Mouse (Mus musculus) CH12.LX (cell line): ENCODE results near the gene Slc25a17. TPM values are rescaled to one million over a fixed set of nuclear protein-coding genes. Genes with fewer than 3 reads are reported as not detected.

Experiments
- DNase-seq: peaks from one replicate; pipeline ENCODE4 v3.0.0-alpha.2; 2013; ENCODE audit errors: extremely low read depth
- H3K27ac ChIP-seq: 2 replicates; pipeline ENCODE4 v1.5.1; 2012; ENCODE audit warnings: low read depth, mild to moderate bottlenecking, control low read depth, moderate library complexity; ENCODE audit not compliant: insufficient read depth
- H3K27me3 ChIP-seq: replicated peaks from 2 replicates; pipeline ENCODE3; 2012; ENCODE audit warnings: inconsistent platforms
- H3K36me3 ChIP-seq, 2 experiments: replicated peaks in 1 of 2; 2 replicates each; pipeline versions ENCODE3 to v1.6.1; 2012; ENCODE audit warnings: inconsistent platforms in 1 of 2, low read length in 1 of 2, mild to moderate bottlenecking in 1 of 2, mixed read lengths in 1 of 2, moderate library complexity in 1 of 2; ENCODE audit not compliant: control insufficient read depth in 1 of 2, insufficient read depth in 1 of 2
- H3K4me1 ChIP-seq, 2 experiments: 2 replicates each; pipeline ENCODE4 v1.6.1; 2012; ENCODE audit warnings: inconsistent platforms in 1 of 2, moderate library complexity in 1 of 2; ENCODE audit not compliant: insufficient read depth in 2 of 2, control insufficient read depth in 1 of 2
- H3K4me2 ChIP-seq: 2 replicates; pipeline ENCODE4 v1.6.1; 2012; ENCODE audit warnings: low read depth, mild to moderate bottlenecking, control low read depth; ENCODE audit not compliant: poor library complexity, insufficient read depth, severe bottlenecking
- H3K4me3 ChIP-seq, 3 experiments: fragments of 150-350 bp in 1 of 3; sonication (generic) in 1 of 3; replicated peaks in 1 of 3; 2 replicates each; pipeline versions ENCODE3 to v1.5.1; 2011 to 2012; ENCODE audit warnings: low read depth in 2 of 3, low read length in 2 of 3, mild to moderate bottlenecking in 2 of 3, moderate library complexity in 2 of 3, control low read depth in 1 of 3, improper control_type of control experiment in 1 of 3, inconsistent platforms in 1 of 3, mixed read lengths in 1 of 3; ENCODE audit not compliant: poor library complexity in 1 of 3
- H3K79me2 ChIP-seq: replicated peaks from 2 replicates; pipeline ENCODE4 v1.6.1; 2012; ENCODE audit warnings: mild to moderate bottlenecking, moderate library complexity; ENCODE audit not compliant: control insufficient read depth, poor library complexity, insufficient read depth, severe bottlenecking; ENCODE audit errors: extremely low read depth
- H3K9ac ChIP-seq: 2 replicates; pipeline ENCODE4 v1.6.1; 2012; ENCODE audit warnings: low read depth, mild to moderate bottlenecking, control low read depth, moderate library complexity; ENCODE audit not compliant: insufficient read depth
- H3K9me3 ChIP-seq: replicated peaks from 2 replicates; pipeline ENCODE3; 2012; ENCODE audit warnings: low read length, inconsistent platforms, mixed read lengths
- ELF1 ChIP-seq: IDR thresholded peaks from 2 replicates; pipeline ENCODE4 v1.6.1; 2014; ENCODE audit warnings: low read depth, mild to moderate bottlenecking, inconsistent platforms, low read length, improper control_type of control experiment
- EP300 ChIP-seq: IDR thresholded peaks from 2 replicates; pipeline ENCODE4 v1.6.1; 2011; ENCODE audit warnings: low read length, improper control_type of control experiment
- ETS1 ChIP-seq: conservative IDR thresholded peaks from 2 replicates; pipeline ENCODE4 v1.6.1; 2012; ENCODE audit warnings: low read depth, mild to moderate bottlenecking, inconsistent platforms, low read length, improper control_type of control experiment, moderate library complexity
- GABPA ChIP-seq: IDR thresholded peaks from 2 replicates; pipeline ENCODE4 v1.6.1; 2012; ENCODE audit warnings: low read depth, low read length, improper control_type of control experiment, inconsistent platforms; ENCODE audit not compliant: insufficient replicate concordance
- MAX ChIP-seq: IDR thresholded peaks from 2 replicates; pipeline ENCODE4 v1.6.1; 2011; ENCODE audit warnings: low read length, improper control_type of control experiment
- MAZ ChIP-seq: IDR thresholded peaks from 2 replicates; pipeline ENCODE4 v1.6.1; 2012; ENCODE audit warnings: low read depth, mild to moderate bottlenecking, inconsistent platforms, low read length, improper control_type of control experiment, moderate library complexity
- MYC ChIP-seq: IDR thresholded peaks from 2 replicates; pipeline ENCODE4 v1.6.1; 2011; ENCODE audit warnings: low read depth, mild to moderate bottlenecking, improper control_type of control experiment, low read length
- POLR2AphosphoS2 ChIP-seq: IDR thresholded peaks from 2 replicates; pipeline ENCODE4 v1.6.1; 2011; ENCODE audit warnings: low read depth, low read length, improper control_type of control experiment
- RCOR1 ChIP-seq: conservative IDR thresholded peaks from 2 replicates; pipeline ENCODE4 v1.6.1; 2012; ENCODE audit warnings: low read depth, mild to moderate bottlenecking, inconsistent platforms, low read length, improper control_type of control experiment
- SIN3A ChIP-seq: IDR thresholded peaks from 2 replicates; pipeline ENCODE4 v1.6.1; 2012; ENCODE audit warnings: low read length, improper control_type of control experiment, inconsistent platforms
- SMC3 ChIP-seq: IDR thresholded peaks from 2 replicates; pipeline ENCODE4 v1.6.1; 2011; ENCODE audit warnings: low read depth, low read length, improper control_type of control experiment
- TBP ChIP-seq: conservative IDR thresholded peaks from 2 replicates; pipeline ENCODE4 v1.6.1; 2011; ENCODE audit warnings: low read depth, low read length, improper control_type of control experiment
- UBTF ChIP-seq: IDR thresholded peaks from 2 replicates; pipeline ENCODE4 v1.6.1; 2012; ENCODE audit warnings: low read depth, mild to moderate bottlenecking, inconsistent platforms, low read length, improper control_type of control experiment, moderate library complexity
- USF1 ChIP-seq: IDR thresholded peaks from 2 replicates; pipeline ENCODE4 v1.6.1; 2014; ENCODE audit warnings: low read depth, mild to moderate bottlenecking, inconsistent platforms, low read length, improper control_type of control experiment
- ZKSCAN1 ChIP-seq: IDR thresholded peaks from 2 replicates; pipeline ENCODE4 v1.6.1; 2012; ENCODE audit warnings: low read depth, inconsistent platforms, low read length, improper control_type of control experiment, borderline replicate concordance
- ZMIZ1 ChIP-seq: IDR thresholded peaks from 2 replicates; pipeline ENCODE4 v1.6.1; 2012; ENCODE audit warnings: low read depth, mild to moderate bottlenecking, inconsistent platforms, low read length, improper control_type of control experiment
- dilution Hi-C: fragments of 300-500 bp; cut with MboI; formaldehyde crosslinking; loops from 2 replicates; pipeline ENCODE4 v1.14.3; 2020; ENCODE audit warnings: low sequenced_read_pairs; ENCODE audit not compliant: extremely low pct_unique_long_range_greater_than_20kb, extremely low pct_ligation_motif_present
- in situ Hi-C: fragments of 300-500 bp; cut with MboI; formaldehyde crosslinking; loops from 3 replicates; pipeline ENCODE4 v1.14.3; 2019; ENCODE audit warnings: low sequenced_read_pairs, low pct_ligation_motif_present, low pct_unique_long_range_greater_than_20kb, mixed read lengths
- polyA plus RNA-seq: library from polyadenylated mRNA; unstranded; fragments of >175 nt; gene quantifications from 2 replicates; pipeline ENCODE4 v1.2.1, GENCODE M21; 2012; ENCODE audit warnings: low read depth; ENCODE audit not compliant: insufficient read length
- total RNA-seq, 2 experiments: library from RNA; depleted of rRNA; stranded (reverse); fragments of 300-350 nt in 1 of 2; fragments of >200 nt in 1 of 2; gene quantifications; 2 replicates each; pipeline ENCODE4 v1.2.3; 2012 to 2014

The Slc25a17 gene
- total and polyA plus RNA-seq, 3 experiments, result 48.0 to 99.4 (median 76.9) TPM

DNA sequence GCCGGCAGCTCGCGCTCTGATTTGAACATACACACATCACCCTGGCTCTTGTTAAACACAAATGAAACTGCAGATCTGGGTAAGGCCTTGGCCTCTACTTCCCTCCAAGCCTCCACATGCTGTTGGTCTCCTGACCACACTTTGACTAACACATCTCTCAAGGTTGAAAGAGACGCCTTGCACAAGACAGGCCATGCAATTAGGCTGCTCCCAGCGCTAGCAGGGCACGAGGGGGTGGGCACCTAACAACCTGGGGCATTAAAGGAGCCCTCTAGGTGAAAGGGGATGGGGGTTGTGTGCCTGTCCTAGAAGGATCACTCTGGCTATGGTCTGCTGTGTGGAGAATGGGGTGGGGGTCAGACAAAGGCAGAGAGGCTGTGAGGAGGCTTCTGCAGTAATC, 81.9 kb downstream of the Slc25a17 start:
- H3K36me3 ChIP-seq, result no peaks in the 10 kb centered on the region
- dilution Hi-C loops, result no loop called here
- peaks cover 0 to 5% of the 10 kb centered on the region in 2 experiments; a peak in 2 of 4 replicates for H3K4me1 ChIP-seq
- H3K27ac ChIP-seq, result no peak overlapping the region
- no peak overlapping the region for H3K4me2 ChIP-seq
- in situ Hi-C loops, result no loop called here
- no peak for DNase-seq
- H3K9ac ChIP-seq, result no peak overlapping the region
- no peaks in the 10 kb centered on the region for H3K9me3 ChIP-seq
- H3K4me3 ChIP-seq, result no peak overlapping the region
- H3K79me2 ChIP-seq, result no peaks in the 10 kb centered on the region
- H3K27me3 ChIP-seq, result no peaks in the 10 kb centered on the region
- TF ChIP-seq ELF1, result no peak
- TF ChIP-seq MAZ, result no peak
- no peak for TF ChIP-seq MAX
- TF ChIP-seq RCOR1, result no peak
- TF ChIP-seq POLR2AphosphoS2, result no peak
- no peak for TF ChIP-seq MYC
- no peak for TF ChIP-seq SIN3A
- TF ChIP-seq UBTF, result no peak
- TF ChIP-seq ZMIZ1, result no peak
- no peak for TF ChIP-seq ETS1
- no peak for TF ChIP-seq ZKSCAN1
- TF ChIP-seq EP300, result no peak
- no peak for TF ChIP-seq SMC3
- no peak for TF ChIP-seq TBP

- no peaks in the 10 kb centered on the region for H3K36me3 ChIP-seq
- no peak overlapping the region for H3K9ac ChIP-seq
- no peak for DNase-seq
- in situ Hi-C loops, result no loop called here
- no peak overlapping the region for H3K4me2 ChIP-seq
- H3K27me3 ChIP-seq, result no peaks in the 10 kb centered on the region
- no peaks in the 10 kb centered on the region for H3K9me3 ChIP-seq
- TF ChIP-seq SIN3A (no peak), SMC3 (no peak), GABPA (no peak), MYC (no peak), USF1 (no peak)
- H3K4me1 ChIP-seq, result peaks cover 0 to 5% of the 10 kb centered on the region in 2 experiments; a peak in 2 of 4 replicates
- no peak overlapping the region for H3K27ac ChIP-seq
- no peaks in the 10 kb centered on the region for H3K79me2 ChIP-seq
- H3K4me3 ChIP-seq, result no peak overlapping the region
- dilution Hi-C loops, result no loop called here
Observed at GRCm38 (mm10) chr15:81277928-81278327, 82.7 kb downstream of the Slc25a17 start.
